ENCODE assay signal across 10 mouse cellular contexts in genomic region chr13:30901387-30902041, GRCm38 (mm10). TPM values are rescaled to one million over a fixed set of nuclear protein-coding genes. Genes with fewer than 3 reads are reported as not detected.
DNase-seq lines count a peak whose midpoint lies in the region; ATAC-seq lines count a peak whose summit lies in the region.
"Had no signal": no experiment of that assay in that cellular context is flagged by ENCODE, and none has a peak within 500 bp of the region (broad histone marks: within the 10 kb centered on the region; RNA-seq: fewer than 3 reads in every experiment).

No protein-coding gene starts in this region.

- H3K36me3 ChIP-seq in hindbrain, embryonic 14.5 days (replicated peaks; ENCODE audit: control insufficient read depth, insufficient read depth): peaks cover 47% of the 10 kb centered on the region
- H3K36me3 ChIP-seq in hindbrain, embryonic 12.5 days: peaks cover 9% of the 10 kb centered on the region

- no peaks in the 10 kb centered on the region for H3K4me1 ChIP-seq in hindbrain, embryonic 14.5 days (replicated peaks; ENCODE audit: control insufficient read depth, insufficient read depth, low read length)
- no peaks in the 10 kb centered on the region for H3K4me1 ChIP-seq in hindbrain, embryonic 12.5 days

- DNase-seq in hindbrain, embryonic 14.5 days (ENCODE audit: low spot score): peak; percentile 42
- peak; percentile 40 for DNase-seq in thymus, postnatal 0 days (ENCODE audit: low spot score)
- DNase-seq in thymus, postnatal 4 days: no peak
- peak; percentile 36 for DNase-seq in embryo, embryonic 11 days
- peak; percentile 23 for DNase-seq in thymus, postnatal 25 days
- no peak for DNase-seq in Muller cell, postnatal 12 days (ENCODE audit: inconsistent ontology term)
- DNase-seq: cerebellum, postnatal 25 days had no signal

- no peak overlapping the region for H3K4me3 ChIP-seq in hindbrain, embryonic 14.5 days (replicated peaks; ENCODE audit: low read length)
- no peak overlapping the region for H3K4me3 ChIP-seq in hindbrain, embryonic 12.5 days

- no peaks in the 10 kb centered on the region for H3K9me3 ChIP-seq in hindbrain, embryonic 14.5 days (ENCODE audit: control insufficient read depth, low read length)
- H3K9me3 ChIP-seq in hindbrain, embryonic 12.5 days (replicated peaks): no peaks in the 10 kb centered on the region

- no peak overlapping the region for H3K27ac ChIP-seq in hindbrain, embryonic 14.5 days
- H3K27ac ChIP-seq in hindbrain, embryonic 12.5 days: no peak overlapping the region

- no peak overlapping the region for H3K4me2 ChIP-seq in hindbrain, embryonic 14.5 days (replicated peaks)
- H3K4me2 ChIP-seq in hindbrain, embryonic 12.5 days (replicated peaks): no peak overlapping the region
- H3K4me2 ChIP-seq: liver, embryonic 11.5 days had no signal

- ATAC-seq in hindbrain, embryonic 14.5 days (ENCODE audit: low FRiP score): no peak
- no peak for ATAC-seq in hindbrain, embryonic 12.5 days (ENCODE audit: low FRiP score)
- ATAC-seq in erythroblast, adult 5-6 weeks (replicated peaks; ENCODE audit: low FRiP score, poor library complexity, severe bottlenecking): no peak

- H3K9ac ChIP-seq in hindbrain, embryonic 14.5 days: no peak overlapping the region
- no peak overlapping the region for H3K9ac ChIP-seq in hindbrain, embryonic 12.5 days

- 92% methylated on average over 7 of the region's 7 CpGs for WGBS in hindbrain, embryonic 14.5 days
- WGBS in hindbrain, embryonic 12.5 days: 93% methylated on average over 7 of the region's 7 CpGs

- no peaks in the 10 kb centered on the region for H3K27me3 ChIP-seq in hindbrain, embryonic 14.5 days (ENCODE audit: control insufficient read depth, insufficient read depth, low read length)
- H3K27me3 ChIP-seq in hindbrain, embryonic 12.5 days: no peaks in the 10 kb centered on the region

RNA-seq across cellular contexts. Expression of gene Hus1b, which starts 46.0 kb away (rescaled TPM):
- not detected in 2 replicates for polyA plus RNA-seq in hindbrain, embryonic 14.5 days (2014; fragmentation: Nextera tagmentation; extraction: Ambion mirVana)
- not detected in 2 replicates for polyA plus RNA-seq in hindbrain, embryonic 12.5 days (2016; fragmentation: Nextera tagmentation; extraction: Ambion mirVana)
- 0.22 and 0.28 TPM in 2 replicates for polyA plus RNA-seq in thymus, postnatal 0 days (2015; fragmentation: Nextera tagmentation; extraction: Ambion mirVana)
- total RNA-seq in erythroblast, adult 5-6 weeks (2015; ENCODE audit: low replicate concordance): 0.84 and 8.3 TPM in 2 replicates
- total RNA-seq in erythroblast, adult 5-6 weeks (2017; ENCODE audit: low replicate concordance): 4.7 and 6.1 TPM in 2 replicates
- polyA plus RNA-seq: liver, embryonic 11.5 days had no signal

Comparison
In these comparisons a context has a peak if more than half of its experiments do, and no peak if none do; other contexts are left out.
1. DNase-seq: peak in hindbrain, embryonic 14.5 days (single experiment), thymus, postnatal 0 days (single experiment), embryo, embryonic 11 days (single experiment) and thymus, postnatal 25 days (single experiment); none in thymus, postnatal 4 days (single experiment) and Muller cell, postnatal 12 days (single experiment).